Mouse (Mus musculus): ENCODE measurements around the gene Gm28048. TPM values are rescaled to one million over a fixed set of nuclear protein-coding genes. Genes with fewer than 3 reads are reported as not detected.

Gm28048 gene
- total and polyA plus RNA-seq, 3 experiments: 2.1 to 7.0 (median 5.2) TPM

DNA sequence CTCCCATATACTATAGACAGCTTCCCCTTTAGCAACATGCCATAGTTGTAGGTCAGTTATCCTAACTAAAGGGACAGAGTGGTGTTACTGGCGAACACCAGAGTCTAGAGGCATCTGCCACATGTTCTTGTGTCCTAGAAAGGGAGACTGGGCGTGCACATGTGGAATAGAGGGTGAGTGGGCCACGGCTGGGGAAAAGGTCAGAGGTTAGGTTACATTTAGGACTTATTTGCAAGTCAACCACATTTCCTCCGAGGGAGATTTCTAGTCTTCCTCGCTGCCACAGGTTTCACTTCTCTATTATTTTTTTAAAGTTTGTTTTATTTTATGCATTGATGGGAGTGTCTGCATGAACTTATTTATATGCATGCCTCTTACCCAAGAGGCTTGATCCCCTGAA is 163.5 kb downstream of the Gm28048 start:
- H3K79me2 ChIP-seq (replicated peaks; ENCODE audit: control insufficient read depth, insufficient read depth, low read length): no peaks in the 10 kb centered on the region
- H3K4me1 ChIP-seq (ENCODE audit: control insufficient read depth, insufficient read depth, low read length): peaks cover 5% of the 10 kb centered on the region
- 74% methylated on average over 5 of the region's 5 CpGs for WGBS
- H3K9ac ChIP-seq (ENCODE audit: low read depth, low read length): no peak overlapping the region
- TF ChIP-seq EP300 (IDR thresholded peaks at IDR 0.05; ENCODE audit: insufficient read depth, low read depth, low read length): no peak
- TF ChIP-seq POLR2A (IDR thresholded peaks at IDR 0.05; ENCODE audit: insufficient read depth, low read depth, low read length): no peak
- TF ChIP-seq CTCF (IDR thresholded peaks at IDR 0.05): no peak
- peak in 1 of 2 experiments; percentile 23 for DNase-seq
- intact Hi-C loops (cut with DNase I): no loop called here
- H3K27me3 ChIP-seq (ENCODE audit: control insufficient read depth, insufficient read depth, low read length): no peaks in the 10 kb centered on the region
- H3K36me3 ChIP-seq (ENCODE audit: control insufficient read depth, insufficient read depth, low read length): no peaks in the 10 kb centered on the region
- no peak overlapping the region for H3K4me3 ChIP-seq
- H3K27ac ChIP-seq: no peak overlapping the region

DNA sequence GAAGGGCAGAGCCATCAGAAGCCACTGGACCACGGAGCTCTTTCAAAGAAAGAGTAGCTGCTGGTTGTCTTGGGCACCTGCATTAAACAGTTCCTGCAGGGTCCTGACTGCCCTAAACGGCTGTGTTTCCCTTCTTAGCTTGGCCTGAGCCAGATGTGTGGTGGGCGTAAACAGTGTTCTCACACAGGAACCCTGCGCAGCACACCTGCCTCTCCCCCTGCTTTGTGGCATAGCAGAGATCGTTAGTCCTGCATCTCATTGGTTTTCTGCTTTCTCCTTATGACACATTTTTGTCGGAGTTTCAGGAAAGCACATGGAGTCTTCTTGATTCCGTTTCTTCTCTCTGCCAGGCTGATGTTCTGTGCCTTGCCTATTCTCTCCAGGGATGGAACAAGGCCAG is 166.0 kb downstream of the Gm28048 start:
- H3K4me3 ChIP-seq: no peak overlapping the region
- H3K9ac ChIP-seq (ENCODE audit: low read depth, low read length): no peak overlapping the region
- WGBS: 89% methylated on average over 7 of the region's 7 CpGs
- intact Hi-C loops (cut with DNase I): no loop called here
- DNase-seq: no peak
- TF ChIP-seq EP300 (IDR thresholded peaks at IDR 0.05; ENCODE audit: insufficient read depth, low read depth, low read length) (no peak), POLR2A (IDR thresholded peaks at IDR 0.05; ENCODE audit: insufficient read depth, low read depth, low read length) (no peak), CTCF (IDR thresholded peaks at IDR 0.05) (no peak)
- no peaks in the 10 kb centered on the region for H3K27me3 ChIP-seq (ENCODE audit: control insufficient read depth, insufficient read depth, low read length)
- H3K4me1 ChIP-seq (ENCODE audit: control insufficient read depth, insufficient read depth, low read length): peaks cover 5% of the 10 kb centered on the region
- H3K79me2 ChIP-seq (replicated peaks; ENCODE audit: control insufficient read depth, insufficient read depth, low read length): no peaks in the 10 kb centered on the region
- no peak overlapping the region for H3K27ac ChIP-seq
- H3K36me3 ChIP-seq (ENCODE audit: control insufficient read depth, insufficient read depth, low read length): no peaks in the 10 kb centered on the region

DNA sequence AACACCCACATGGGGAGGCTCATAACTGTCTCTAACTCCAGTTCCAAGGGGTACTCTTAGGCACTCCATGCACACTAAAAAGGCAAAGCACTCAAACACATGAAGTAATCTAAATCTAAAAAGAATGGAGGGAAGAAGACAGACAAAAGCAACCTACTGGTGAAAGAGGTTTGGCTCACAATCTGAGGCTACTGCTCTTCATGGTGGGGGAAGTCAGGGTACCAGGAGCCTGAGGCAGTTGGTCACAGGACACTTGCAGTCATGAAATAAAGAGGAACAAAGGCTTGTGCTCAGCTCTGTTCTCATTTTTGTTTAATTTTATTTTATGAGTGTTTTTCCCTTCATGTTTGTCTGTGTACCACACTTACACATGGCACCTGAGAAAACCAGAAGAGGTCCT is 166.7 kb downstream of the Gm28048 start:
- no peaks in the 10 kb centered on the region for H3K27me3 ChIP-seq (ENCODE audit: control insufficient read depth, insufficient read depth, low read length)
- intact Hi-C loops (cut with DNase I): no loop called here
- no peak overlapping the region for H3K27ac ChIP-seq

GRCm38 (mm10) chr11:22813921-22814704 is 167.8 kb downstream of the Gm28048 start:
- Histone ChIP-seq H3K4me3 (no peak overlapping the region), H3K36me3 (ENCODE audit: control insufficient read depth, insufficient read depth, low read length) (no peaks in the 10 kb centered on the region), H3K27me3 (ENCODE audit: control insufficient read depth, insufficient read depth, low read length) (no peaks in the 10 kb centered on the region), H3K4me1 (ENCODE audit: control insufficient read depth, insufficient read depth, low read length) (peaks cover 5% of the 10 kb centered on the region), H3K9ac (ENCODE audit: low read depth, low read length) (no peak overlapping the region), H3K79me2 (replicated peaks; ENCODE audit: control insufficient read depth, insufficient read depth, low read length) (no peaks in the 10 kb centered on the region), H3K27ac (no peak overlapping the region)
- intact Hi-C loops (cut with DNase I): no loop called here
- 53% methylated on average over 5 of the region's 5 CpGs for WGBS
- peak in 1 of 2 experiments; percentile 28 for DNase-seq
- TF ChIP-seq POLR2A (IDR thresholded peaks at IDR 0.05; ENCODE audit: insufficient read depth, low read depth, low read length): no peak
- TF ChIP-seq CTCF (IDR thresholded peaks at IDR 0.05): no peak
- no peak for TF ChIP-seq EP300 (IDR thresholded peaks at IDR 0.05; ENCODE audit: insufficient read depth, low read depth, low read length)

More for the DNA sequence above, 166.7 kb downstream of the Gm28048 start:
- Histone ChIP-seq H3K4me1 (ENCODE audit: control insufficient read depth, insufficient read depth, low read length) (peaks cover 5% of the 10 kb centered on the region), H3K9ac (ENCODE audit: low read depth, low read length) (no peak overlapping the region), H3K4me3 (no peak overlapping the region), H3K79me2 (replicated peaks; ENCODE audit: control insufficient read depth, insufficient read depth, low read length) (no peaks in the 10 kb centered on the region), H3K36me3 (ENCODE audit: control insufficient read depth, insufficient read depth, low read length) (no peaks in the 10 kb centered on the region)
- no peak for DNase-seq
- TF ChIP-seq EP300 (IDR thresholded peaks at IDR 0.05; ENCODE audit: insufficient read depth, low read depth, low read length) (no peak), CTCF (IDR thresholded peaks at IDR 0.05) (no peak), POLR2A (IDR thresholded peaks at IDR 0.05; ENCODE audit: insufficient read depth, low read depth, low read length) (no peak)

DNA sequence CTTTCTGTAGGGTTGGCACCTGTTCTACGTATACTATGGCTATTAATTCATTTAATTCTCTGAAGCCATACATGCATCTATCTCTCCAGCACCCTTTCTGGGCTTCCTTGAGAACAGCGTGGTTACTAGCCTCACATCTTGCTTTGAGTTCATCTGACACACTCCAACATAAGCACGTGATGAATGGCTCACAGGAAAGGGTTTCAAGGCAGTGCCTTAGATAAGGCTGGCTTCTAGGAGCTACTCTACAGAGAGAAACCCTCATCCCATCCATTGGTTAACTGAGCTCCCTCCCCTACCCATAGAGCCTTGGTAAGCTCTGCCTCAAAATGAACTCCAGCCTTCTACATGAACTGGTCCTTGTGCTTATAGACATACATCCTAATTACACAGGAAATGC is 168.5 kb downstream of the Gm28048 start:
- no peak for TF ChIP-seq POLR2A (IDR thresholded peaks at IDR 0.05; ENCODE audit: insufficient read depth, low read depth, low read length)
- no peaks in the 10 kb centered on the region for H3K36me3 ChIP-seq (ENCODE audit: control insufficient read depth, insufficient read depth, low read length)
- H3K27ac ChIP-seq: no peak overlapping the region
- 74% methylated on average over 3 of the region's 3 CpGs for WGBS
- H3K4me1 ChIP-seq (ENCODE audit: control insufficient read depth, insufficient read depth, low read length): peaks cover 5% of the 10 kb centered on the region
- DNase-seq: no peak
- intact Hi-C loops (cut with DNase I): no loop called here
- no peak overlapping the region for H3K4me3 ChIP-seq
- no peak overlapping the region for H3K9ac ChIP-seq (ENCODE audit: low read depth, low read length)
- no peaks in the 10 kb centered on the region for H3K27me3 ChIP-seq (ENCODE audit: control insufficient read depth, insufficient read depth, low read length)
- no peaks in the 10 kb centered on the region for H3K79me2 ChIP-seq (replicated peaks; ENCODE audit: control insufficient read depth, insufficient read depth, low read length)

DNA sequence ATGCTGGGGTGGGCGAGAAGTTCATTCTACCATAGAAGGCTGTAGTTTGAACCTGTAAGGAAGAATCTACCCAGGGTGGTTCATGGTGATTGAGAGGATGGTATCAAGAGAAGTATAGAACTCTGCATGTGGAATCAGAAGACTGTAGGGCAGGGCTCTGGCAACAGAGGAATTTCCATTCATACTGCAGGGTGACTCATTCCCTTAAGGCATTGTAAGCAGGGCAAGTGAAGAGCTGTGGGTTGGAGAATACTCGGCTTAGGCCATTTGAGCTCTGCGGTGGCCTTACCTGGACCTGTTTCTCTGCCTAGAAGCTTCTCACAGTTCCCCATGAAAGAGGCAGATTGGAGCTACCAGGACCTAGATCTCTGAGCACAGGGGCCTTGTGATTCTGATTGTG is 170.5 kb downstream of the Gm28048 start:
- Histone ChIP-seq H3K4me3 (no peak overlapping the region), H3K79me2 (replicated peaks; ENCODE audit: control insufficient read depth, insufficient read depth, low read length) (no peaks in the 10 kb centered on the region), H3K4me1 (ENCODE audit: control insufficient read depth, insufficient read depth, low read length) (peaks cover 5% of the 10 kb centered on the region), H3K27me3 (ENCODE audit: control insufficient read depth, insufficient read depth, low read length) (no peaks in the 10 kb centered on the region), H3K9ac (ENCODE audit: low read depth, low read length) (no peak overlapping the region), H3K27ac (no peak overlapping the region), H3K36me3 (ENCODE audit: control insufficient read depth, insufficient read depth, low read length) (no peaks in the 10 kb centered on the region)
- DNase-seq: no peak
- intact Hi-C loops (cut with DNase I): no loop called here
- TF ChIP-seq CTCF (IDR thresholded peaks at IDR 0.05) (no peak), EP300 (IDR thresholded peaks at IDR 0.05; ENCODE audit: insufficient read depth, low read depth, low read length) (no peak), POLR2A (IDR thresholded peaks at IDR 0.05; ENCODE audit: insufficient read depth, low read depth, low read length) (no peak)
- 86% methylated on average over 3 of the region's 3 CpGs for WGBS
